Mouse (Mus musculus) embryonic facial prominence, embryonic 12.5 days (tissue): ENCODE measurements around the gene Plekhh1. TPM values are rescaled to one million over a fixed set of nuclear protein-coding genes. Genes with fewer than 3 reads are reported as not detected.

ENCODE experiments used
- polyA plus RNA-seq: library from polyadenylated mRNA; unstranded; fragments of >200 nt; fragmentation: Nextera tagmentation; extraction: Ambion mirVana; gene quantifications from 2 replicates; pipeline ENCODE4 v1.2.1, GENCODE M21; 2016

Gene Plekhh1
- polyA plus RNA-seq, 1 experiment from 2014 or later: 4.3 TPM

Other genes starting within 250 kb of the Plekhh1 start
- 70.1 and 74.4 TPM in 2 replicates for gene Atp6v1d, start 167.5 kb upstream of the Plekhh1 start, polyA plus RNA-seq
- 199 and 208 TPM in 2 replicates for gene Eif2s1, start 167.3 kb upstream of the Plekhh1 start, polyA plus RNA-seq
- gene Plek2, start 122.2 kb upstream of the Plekhh1 start, polyA plus RNA-seq: 3.0 and 4.1 TPM in 2 replicates
- gene Tmem229b, start 21.5 kb upstream of the Plekhh1 start, polyA plus RNA-seq: 8.0 and 8.1 TPM in 2 replicates
- 34.9 and 36.5 TPM in 2 replicates for gene Pigh, start 60.5 kb downstream of the Plekhh1 start, polyA plus RNA-seq
- 3.3 and 3.7 TPM in 2 replicates for gene Arg2, start 101.6 kb downstream of the Plekhh1 start, polyA plus RNA-seq
- gene Vti1b, start 143.5 kb downstream of the Plekhh1 start, polyA plus RNA-seq: 90.6 and 98.2 TPM in 2 replicates
- gene Rdh11, start 163.1 kb downstream of the Plekhh1 start, polyA plus RNA-seq: 24.5 and 24.7 TPM in 2 replicates
- 1.9 and 2.7 TPM in 2 replicates for gene Rdh12, start 179.8 kb downstream of the Plekhh1 start, polyA plus RNA-seq